Mouse (Mus musculus) hindbrain, embryonic 12.5 days (tissue): ENCODE results near the gene Tex14. TPM values are rescaled to one million over a fixed set of nuclear protein-coding genes. Genes with fewer than 3 reads are reported as not detected.
"Not testable (repeated sequence)": the region's sequence is repeated elsewhere in the genome, so short reads cannot be mapped to it uniquely, and the experiment has no call there.

Experiments used
- ATAC-seq: fragments of 200-750 bp; cut with Nextera tagmentation; 2 replicates; pipeline ENCODE4 v1.8.0; 2017; ENCODE audit warnings: moderate TSS enrichment; ENCODE audit not compliant: low FRiP score
- H3K27ac ChIP-seq: fragments of 300-500 bp; sonication (generic); 2 replicates; pipeline ENCODE4 v1.5.1; 2016; ENCODE audit warnings: mild to moderate bottlenecking
- H3K27me3 ChIP-seq: fragments of 300-500 bp; sonication (generic); 2 replicates; pipeline ENCODE4 v1.6.1; 2016; ENCODE audit warnings: mild to moderate bottlenecking
- H3K36me3 ChIP-seq: fragments of 300-500 bp; sonication (generic); 2 replicates; pipeline ENCODE4 v1.6.1; 2016; ENCODE audit warnings: mild to moderate bottlenecking
- H3K4me1 ChIP-seq: fragments of 300-500 bp; sonication (generic); 2 replicates; pipeline ENCODE4 v1.6.1; 2016
- H3K4me2 ChIP-seq: fragments of 300-500 bp; sonication (generic); replicated peaks from 2 replicates; pipeline ENCODE4 v1.6.1; 2016; ENCODE audit warnings: mild to moderate bottlenecking
- H3K4me3 ChIP-seq: fragments of 300-500 bp; sonication (generic); 2 replicates; pipeline ENCODE4 v1.5.1; 2016; ENCODE audit warnings: mild to moderate bottlenecking
- H3K9ac ChIP-seq: fragments of 300-500 bp; sonication (generic); 2 replicates; pipeline ENCODE4 v1.6.1; 2016; ENCODE audit warnings: mild to moderate bottlenecking, moderate library complexity
- H3K9me3 ChIP-seq: fragments of 300-500 bp; sonication (generic); replicated peaks from 2 replicates; pipeline ENCODE4 v1.6.1; 2016; ENCODE audit warnings: mild to moderate bottlenecking
- WGBS: fragments of 180-500 bp; shearing (Covaris S2); methylation state at CpG from one replicate; pipeline ENCODE4 v1.1.7; 2016; 5-methylcytosine and 5-hydroxymethylcytosine counted together
- polyA plus RNA-seq: library from polyadenylated mRNA; unstranded; fragments of >200 nt; fragmentation: Nextera tagmentation; extraction: Ambion mirVana; gene quantifications from 2 replicates; pipeline ENCODE4 v1.2.1, GENCODE M21; 2016

Gene Tex14
- polyA plus RNA-seq, 1 experiment from 2014 or later, result 0.10 TPM

DNA sequence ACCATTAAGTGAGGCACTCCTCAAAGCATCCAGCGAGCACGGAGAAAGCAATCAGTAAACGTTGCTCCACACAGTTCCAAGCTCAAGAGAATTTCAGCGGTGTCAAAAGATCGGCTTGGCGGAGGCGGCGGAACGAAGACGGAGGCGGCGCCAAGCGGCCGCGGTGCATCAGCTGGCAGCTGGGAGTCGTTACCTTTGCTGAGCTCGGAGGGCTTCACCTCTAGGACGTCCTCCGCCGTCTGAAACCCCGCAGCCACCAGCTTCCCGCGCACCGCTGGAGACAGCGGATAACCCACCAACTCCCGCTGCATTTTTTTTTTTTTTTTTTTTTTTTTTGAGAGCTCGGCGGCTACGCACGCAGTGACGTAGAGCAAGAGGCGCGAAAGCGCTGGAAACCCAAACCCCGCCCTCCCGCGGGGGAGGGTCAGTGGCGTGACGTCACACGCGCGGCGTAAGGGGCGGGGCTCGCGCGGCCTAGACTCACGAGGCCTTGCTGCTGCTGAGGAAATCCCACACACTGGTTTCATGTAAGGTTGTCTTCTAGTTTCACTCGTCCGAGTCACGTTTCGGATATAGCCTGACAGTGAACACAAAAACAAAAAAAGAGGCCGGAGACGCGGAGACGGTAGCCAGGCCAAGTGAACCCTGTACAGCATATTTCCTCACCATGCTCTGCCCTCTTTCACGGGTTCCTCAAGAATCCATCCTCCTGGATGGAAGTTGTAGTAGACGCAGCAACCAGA is 583 bp upstream of the Tex14 start:
- Histone ChIP-seq H3K4me2 (peak overlapping the region; percentile 58), H3K27ac (peak overlapping the region; percentile 94), H3K4me1 (peaks cover 5% of the 10 kb centered on the region), H3K36me3 (0 out of 2 replicates have a peak, but pooled peaks cover 5% of the 10 kb centered on the region), H3K9me3 (no peaks in the 10 kb centered on the region), H3K4me3 (peak overlapping the region; percentile 65), H3K27me3 (no peaks in the 10 kb centered on the region), H3K9ac (peak overlapping the region; percentile 71)
- peak; percentile 91 for ATAC-seq
- WGBS, result 2% methylated on average over 58 of the region's 58 CpGs

GRCm38 (mm10) chr11:87413412-87413811 is 8.5 kb downstream of the Tex14 start:
- H3K27ac ChIP-seq, ATAC-seq: not testable (repeated sequence)
- 71% methylated on average over 3 of the region's 3 CpGs for WGBS

DNA sequence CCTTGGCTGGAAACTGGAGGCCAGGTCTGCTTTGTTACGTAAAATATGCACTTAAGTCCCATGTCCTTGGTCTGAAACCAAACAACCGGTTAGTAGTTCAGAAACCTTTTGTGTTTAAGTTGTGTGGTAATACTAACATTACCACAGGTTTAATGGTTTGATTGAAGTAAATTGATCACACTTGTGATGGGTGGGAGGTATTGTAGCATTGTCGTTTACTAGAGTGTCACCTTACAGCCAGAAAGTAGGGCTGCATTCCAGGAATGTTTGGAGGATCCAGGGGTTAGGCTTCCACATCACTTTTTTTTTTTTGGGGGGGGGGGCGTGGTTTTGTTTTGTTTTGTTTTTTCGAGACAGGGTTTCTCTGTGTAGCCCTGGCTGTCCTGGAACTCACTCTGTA is 11.3 kb downstream of the Tex14 start:
- Histone ChIP-seq H3K9ac (no peak overlapping the region), H3K27ac (no peak overlapping the region), H3K4me1 (no peaks in the 10 kb centered on the region), H3K4me2 (no peak overlapping the region), H3K9me3 (no peaks in the 10 kb centered on the region), H3K4me3 (no peak overlapping the region), H3K27me3 (no peaks in the 10 kb centered on the region), H3K36me3 (no peaks in the 10 kb centered on the region)
- 59% methylated on average over 5 of the region's 5 CpGs for WGBS
- no peak for ATAC-seq

More at GRCm38 (mm10) chr11:87413412-87413811, 8.5 kb downstream of the Tex14 start:
- H3K27me3 ChIP-seq, H3K4me2 ChIP-seq, H3K4me1 ChIP-seq, H3K9me3 ChIP-seq, H3K4me3 ChIP-seq, H3K9ac ChIP-seq, H3K36me3 ChIP-seq: not testable (repeated sequence)

GRCm38 (mm10) chr11:87420861-87421260 is 16.0 kb downstream of the Tex14 start:
- no peak for ATAC-seq
- no peaks in the 10 kb centered on the region for H3K36me3 ChIP-seq
- no peaks in the 10 kb centered on the region for H3K9me3 ChIP-seq
- H3K27me3 ChIP-seq, result no peaks in the 10 kb centered on the region
- no peak overlapping the region for H3K9ac ChIP-seq
- no peak overlapping the region for H3K4me2 ChIP-seq
- H3K4me1 ChIP-seq, result peaks cover 5% of the 10 kb centered on the region; the same call in 1 of the 2 replicates
- H3K27ac ChIP-seq, result no peak overlapping the region
- no peak overlapping the region for H3K4me3 ChIP-seq

- no peak for ATAC-seq
- Histone ChIP-seq H3K27me3 (no peaks in the 10 kb centered on the region), H3K4me3 (peak overlapping the region; percentile 32), H3K4me1 (peaks cover 5% of the 10 kb centered on the region; the same call in 1 of the 2 replicates), H3K9ac (peak overlapping the region; percentile 51), H3K27ac (peak overlapping the region; percentile 82), H3K9me3 (no peaks in the 10 kb centered on the region), H3K4me2 (peak overlapping the region; percentile 55), H3K36me3 (no peaks in the 10 kb centered on the region)
- 30% methylated on average over 6 of the region's 6 CpGs for WGBS
Observed at GRCm38 (mm10) chr11:87421760-87422201, 16.9 kb downstream of the Tex14 start.

- no peaks in the 10 kb centered on the region for H3K27me3 ChIP-seq
- H3K9me3 ChIP-seq, result no peaks in the 10 kb centered on the region
- peak overlapping the region; percentile 32 for H3K4me3 ChIP-seq
- under 1% methylated on average over 26 of the region's 26 CpGs for WGBS
- H3K9ac ChIP-seq, result peak overlapping the region; percentile 51
- peak; percentile 88 for ATAC-seq
- peaks cover 5% of the 10 kb centered on the region; the same call in 1 of the 2 replicates for H3K4me1 ChIP-seq
- peak overlapping the region; percentile 82 for H3K27ac ChIP-seq
- H3K36me3 ChIP-seq, result no peaks in the 10 kb centered on the region
- H3K4me2 ChIP-seq, result peak overlapping the region; percentile 55
Observed at GRCm38 (mm10) chr11:87422511-87423340, 17.9 kb downstream of the Tex14 start.

DNA sequence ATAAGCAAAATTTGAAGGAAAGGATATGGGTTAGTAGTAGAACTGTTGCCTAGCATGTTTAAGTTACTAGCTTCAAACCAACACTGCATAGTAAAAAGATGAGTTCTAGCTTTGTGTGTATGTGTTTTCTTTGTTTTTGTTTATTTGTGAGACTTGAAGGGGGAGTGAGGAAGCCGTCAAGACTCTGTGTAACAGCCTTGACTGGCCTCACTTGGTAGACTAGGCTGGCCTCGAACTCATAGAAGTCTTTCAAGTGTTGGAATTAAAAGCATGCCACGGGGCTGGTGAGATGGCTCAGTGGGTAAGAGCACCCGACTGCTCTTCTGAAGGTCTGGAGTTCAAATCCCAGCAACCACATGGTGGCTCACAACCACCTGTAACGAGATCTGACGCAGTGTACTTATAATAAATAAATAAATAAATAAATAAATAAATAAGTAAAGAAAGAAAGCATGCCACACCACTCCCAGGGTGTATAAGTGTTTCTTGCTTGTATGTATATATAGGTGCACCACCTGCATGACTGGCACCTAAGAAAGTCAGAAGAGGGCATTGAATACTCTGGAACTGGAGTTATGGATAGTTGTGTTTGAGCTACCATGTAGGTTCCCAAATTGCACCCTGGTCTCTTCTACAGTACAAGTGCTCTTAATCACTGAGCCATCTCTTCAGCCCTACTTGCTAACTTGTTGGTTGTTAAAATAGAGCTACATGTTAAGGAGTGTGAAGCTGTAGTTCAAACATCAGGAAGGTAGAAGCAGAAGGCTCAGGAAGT is 18.9 kb downstream of the Tex14 start:
- Histone ChIP-seq H3K9me3 (no peaks in the 10 kb centered on the region), H3K9ac (no peak overlapping the region), H3K4me1 (peaks cover 5% of the 10 kb centered on the region; the same call in 1 of the 2 replicates), H3K4me2 (no peak overlapping the region), H3K4me3 (no peak overlapping the region), H3K36me3 (no peaks in the 10 kb centered on the region), H3K27me3 (no peaks in the 10 kb centered on the region), H3K27ac (peak overlapping the region; percentile 79)
- ATAC-seq, result no peak
- 56% methylated on average over 6 of the region's 6 CpGs for WGBS

- no peak overlapping the region for H3K9ac ChIP-seq
Observed at GRCm38 (mm10) chr11:87426121-87426449, 21.2 kb downstream of the Tex14 start.

DNA sequence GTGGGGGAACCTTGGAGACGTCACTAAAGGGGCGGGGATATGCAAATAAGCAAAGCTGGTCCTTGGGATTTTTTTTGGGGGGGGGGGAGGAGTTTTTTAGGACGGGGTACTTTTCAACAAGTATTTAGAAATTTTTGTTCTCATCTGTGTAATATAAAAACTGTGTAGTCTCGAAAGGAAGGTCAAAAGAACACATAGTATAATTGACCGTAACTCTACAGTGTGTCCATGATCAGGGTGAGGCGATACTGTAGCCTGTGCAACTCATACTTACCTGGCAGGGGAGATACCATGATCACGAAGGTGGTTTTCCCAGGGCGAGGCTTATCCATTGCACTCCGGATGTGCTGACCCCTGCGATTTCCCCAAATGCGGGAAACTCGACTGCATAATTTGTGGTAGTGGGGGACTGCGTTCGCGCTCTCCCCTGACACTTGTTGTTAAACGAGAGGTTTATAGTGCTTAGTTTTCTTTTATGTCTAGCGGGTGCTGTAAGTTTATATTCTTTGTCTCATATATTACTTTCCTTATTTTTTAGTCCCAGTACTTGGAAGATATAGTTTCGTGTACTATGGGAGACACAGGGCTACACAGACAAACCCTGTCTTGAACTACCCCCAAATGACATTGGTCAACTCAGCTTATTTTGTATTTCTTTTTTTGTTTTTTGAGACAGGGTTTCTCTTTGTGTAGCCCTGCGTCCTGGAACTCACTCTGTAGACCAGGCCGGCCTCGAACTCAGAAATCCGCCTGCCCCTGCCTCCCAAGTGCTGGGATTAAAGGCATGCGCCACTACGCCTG is 21.8 kb downstream of the Tex14 start:
- H3K9me3 ChIP-seq, H3K9ac ChIP-seq, H3K27me3 ChIP-seq, H3K4me1 ChIP-seq, H3K36me3 ChIP-seq: not testable (repeated sequence)
- WGBS, result under 1% methylated on average over 24 of the region's 24 CpGs
- Histone ChIP-seq H3K4me3 (peak overlapping the region; percentile 35), H3K4me2 (peak overlapping the region; percentile 53), H3K27ac (peak overlapping the region; percentile 74)
- peak; percentile 94 for ATAC-seq

More at GRCm38 (mm10) chr11:87426121-87426449, 21.2 kb downstream of the Tex14 start:
- H3K4me2 ChIP-seq, result peak overlapping the region; percentile 53
- H3K27me3 ChIP-seq, result no peaks in the 10 kb centered on the region
- peaks cover 5% of the 10 kb centered on the region; the same call in 1 of the 2 replicates for H3K4me1 ChIP-seq
- WGBS, result under 1% methylated on average over 7 of the region's 7 CpGs
- H3K27ac ChIP-seq, result peak overlapping the region; percentile 62
- peak overlapping the region; percentile 35 for H3K4me3 ChIP-seq
- no peaks in the 10 kb centered on the region for H3K9me3 ChIP-seq
- no peak; the same call in 1 of the 2 replicates for ATAC-seq
- H3K36me3 ChIP-seq, result no peaks in the 10 kb centered on the region

- peak overlapping the region; percentile 74 for H3K27ac ChIP-seq
- no peak overlapping the region for H3K4me3 ChIP-seq
- WGBS, result 47% methylated on average over 1 of the region's 1 CpGs
- no peaks in the 10 kb centered on the region for H3K27me3 ChIP-seq
- no peaks in the 10 kb centered on the region for H3K4me1 ChIP-seq
- no peak for ATAC-seq
- H3K9ac ChIP-seq, result no peak overlapping the region
- H3K36me3 ChIP-seq, result no peaks in the 10 kb centered on the region
- no peaks in the 10 kb centered on the region for H3K9me3 ChIP-seq
- no peak overlapping the region for H3K4me2 ChIP-seq
Observed at GRCm38 (mm10) chr11:87427273-87428050, 22.6 kb downstream of the Tex14 start.
